Mouse (Mus musculus) naive thymus-derived CD4-positive, alpha-beta T cell, adult 2 months (primary cell): ENCODE measurements around the gene Serpinb2.

Source experiments
- DNase-seq: peaks from one replicate; pipeline ENCODE4 v3.0.0-alpha.2; 2011; ENCODE audit warnings: low read depth

Gene Serpinb2

DNA sequence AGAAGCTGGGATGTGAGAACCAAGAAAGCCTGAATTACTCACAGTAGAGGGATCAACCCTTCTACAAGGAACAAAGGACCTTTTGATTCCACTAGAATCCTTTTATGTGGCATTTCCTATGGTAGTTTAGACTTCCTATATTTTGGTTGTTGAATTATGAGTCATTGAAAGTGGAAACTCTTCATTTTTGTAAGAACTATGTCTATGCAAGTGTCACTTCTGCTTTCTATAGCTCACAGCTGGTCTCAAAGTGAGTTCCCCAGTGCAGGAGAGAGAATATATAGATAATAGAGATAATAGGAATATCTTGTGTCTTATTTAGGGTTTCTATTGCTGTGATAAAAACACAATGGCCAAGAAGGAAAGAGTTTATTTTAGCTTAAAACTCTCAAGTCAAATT is 71.7 kb downstream of the Serpinb2 start:
- DNase-seq, result no peak

DNA sequence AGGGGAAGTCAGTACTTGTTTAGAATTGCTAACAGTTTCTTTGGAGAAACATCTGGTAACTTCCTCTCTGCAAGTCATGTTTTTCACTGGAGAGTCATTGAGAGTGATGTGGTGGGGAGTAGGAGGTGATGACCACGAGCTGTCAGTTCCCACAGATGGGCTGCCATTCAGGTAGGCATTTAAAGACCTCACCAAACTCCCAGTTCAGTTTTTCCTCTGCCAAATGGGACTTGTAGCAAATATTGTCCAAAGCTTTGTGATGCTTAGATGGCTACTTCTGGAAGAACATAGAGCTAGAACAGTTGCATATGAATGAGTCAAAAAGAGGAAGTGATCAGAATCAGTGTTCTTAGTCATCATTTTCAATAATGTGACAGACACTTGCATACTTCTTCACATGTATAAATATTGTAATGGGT is 72.7 kb downstream of the Serpinb2 start:
- DNase-seq, result peak; percentile 3

DNA sequence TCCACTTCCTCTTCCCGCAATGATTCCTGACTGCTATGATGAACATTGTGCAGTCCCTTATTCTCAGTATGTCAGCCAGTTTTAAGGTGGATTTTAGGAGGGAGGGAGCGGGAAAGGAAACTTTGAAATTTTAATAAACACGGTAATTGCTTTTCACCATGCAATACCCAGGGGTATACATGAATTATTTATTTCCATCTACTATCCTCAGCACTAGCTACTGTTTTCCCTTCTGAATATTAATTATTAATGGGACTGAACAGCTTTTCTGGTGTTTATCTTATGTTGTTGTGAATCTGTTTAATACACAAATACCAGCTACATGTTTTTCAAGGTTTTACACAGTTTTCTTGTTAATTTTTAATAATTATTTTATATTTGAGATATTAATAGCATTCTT is 73.7 kb downstream of the Serpinb2 start:
- no peak for DNase-seq
